Mouse (Mus musculus) macrophage (primary cell): ENCODE data around the gene Ly6g6f. TPM values are rescaled to one million over a fixed set of nuclear protein-coding genes. Genes with fewer than 3 reads are reported as not detected.
A peak's percentile ranks its signal among the peaks of the same experiment; 100 is the strongest.

Source experiments
- H3K27ac ChIP-seq: fragments of 350-480 bp; formaldehyde crosslinking; 2 replicates; pipeline ENCODE4 v1.9.0; 2021
- H3K36me3 ChIP-seq: fragments of 350-480 bp; formaldehyde crosslinking; 2 replicates; pipeline ENCODE4 v1.9.0; 2021; ENCODE audit errors: inconsistent target
- H3K4me3 ChIP-seq: fragments of 350-480 bp; formaldehyde crosslinking; 2 replicates; pipeline ENCODE4 v1.9.0; 2021; ENCODE audit errors: inconsistent target
- H3K79me2 ChIP-seq: fragments of 350-480 bp; formaldehyde crosslinking; 2 replicates; pipeline ENCODE4 v1.9.0; 2021; ENCODE audit errors: inconsistent target
- WGBS: methylation state at CpG from one replicate; pipeline ENCODE4 v1.1.7; 2026; ENCODE audit warnings: inconsistent platforms; ENCODE audit not compliant: missing documents; 5-methylcytosine and 5-hydroxymethylcytosine counted together
- polyA plus RNA-seq: library from polyadenylated mRNA; stranded (reverse); fragments of 250-400 nt; gene quantifications from 3 replicates; pipeline ENCODE4 v1.2.4, GENCODE M21; 2018; ENCODE audit warnings: inconsistent platforms

Ly6g6f gene
- polyA plus RNA-seq, 1 experiment from 2014 or later, result not detected

DNA sequence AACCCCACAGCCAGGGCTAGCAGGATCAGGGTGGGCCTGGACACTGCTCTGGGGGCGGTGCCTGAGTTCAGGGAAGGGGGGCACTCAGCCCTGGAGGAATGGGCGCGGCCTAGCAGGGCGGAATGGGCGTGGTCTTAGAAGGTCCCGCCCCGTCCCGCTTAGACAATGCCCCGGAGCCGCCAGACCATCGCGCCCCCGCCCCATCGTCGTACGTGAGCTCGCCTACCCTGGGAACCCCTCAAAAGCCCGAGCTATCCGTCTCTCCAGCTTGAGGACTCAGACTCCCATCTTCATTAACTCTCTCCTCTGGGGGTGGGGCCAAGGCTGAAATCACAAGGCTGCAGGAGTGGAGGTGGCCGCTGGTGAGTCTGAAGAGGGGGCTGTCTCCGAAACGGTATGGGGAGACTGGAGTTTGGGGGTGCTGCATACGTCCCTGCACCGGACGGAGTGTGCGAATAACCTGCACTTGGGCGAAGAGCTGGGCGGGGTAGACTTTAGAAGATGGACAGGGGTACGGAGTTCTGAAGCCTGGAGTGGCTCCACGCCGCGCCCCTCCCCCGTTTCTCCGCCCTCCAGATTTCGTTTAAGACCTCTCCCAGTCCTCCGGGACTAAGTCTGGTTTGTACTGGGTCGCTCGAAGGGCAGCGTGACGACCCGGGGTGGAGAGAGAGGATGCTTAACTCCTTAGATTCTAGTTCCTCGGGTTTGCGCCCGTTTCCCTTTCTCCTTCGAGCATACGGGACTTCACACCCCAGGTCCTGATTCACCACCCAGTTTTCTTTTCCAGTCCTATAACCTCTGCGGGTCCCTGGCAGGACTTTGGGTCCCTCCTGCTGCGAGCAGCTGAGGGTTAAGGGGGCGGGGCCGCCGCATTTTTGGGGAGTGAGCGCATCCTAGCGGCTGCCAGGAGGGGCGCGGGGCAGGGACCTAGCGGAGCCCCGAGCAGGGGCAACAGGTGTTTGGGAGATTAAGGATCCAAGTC is 26.2 kb downstream of the Ly6g6f start, which contains the start of gene Ddah2:
Ddah2 (plus strand) TSS at position 125 of the 982 bp plus-strand sequence.
- Histone ChIP-seq H3K27ac (peak within 1 kb of the TSS; percentile 35), H3K4me3 (peak within 1 kb of the TSS; percentile 37), H3K36me3 (peaks cover 37% of the 10 kb centered on the region), H3K79me2 (peaks cover 17% of the 10 kb centered on the region)
- WGBS, result 3% methylated on average over 48 of the region's 57 CpGs

- H3K27ac ChIP-seq, result no peak overlapping the region
- H3K36me3 ChIP-seq, result peaks cover 46% of the 10 kb centered on the region
- H3K79me2 ChIP-seq, result peaks cover 25% of the 10 kb centered on the region
- H3K4me3 ChIP-seq, result no peak overlapping the region
- WGBS, result 82% methylated on average over 9 of the region's 9 CpGs
Observed at GRCm38 (mm10) chr17:35058316-35058715, 27.1 kb downstream of the Ly6g6f start.

DNA sequence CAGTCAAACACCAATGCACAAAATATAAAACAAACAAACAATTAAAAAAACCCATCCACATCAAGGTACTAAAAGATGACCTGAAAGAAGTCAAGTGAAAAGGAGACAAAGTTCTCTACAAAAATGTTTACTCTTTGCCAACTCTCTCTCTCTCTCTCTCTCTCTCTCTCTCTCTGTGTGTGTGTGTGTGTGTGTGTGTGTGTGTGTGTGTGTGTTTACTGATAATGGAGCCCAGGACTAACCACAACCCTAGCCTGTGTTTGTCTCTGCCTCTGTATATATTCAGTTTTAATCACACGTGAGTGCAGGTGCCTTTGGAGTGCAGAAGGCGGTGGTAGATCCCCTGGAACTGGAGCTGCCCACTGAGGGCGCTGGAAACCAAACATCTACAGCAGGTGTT is 28.3 kb downstream of the Ly6g6f start:
- Histone ChIP-seq H3K36me3 (peaks cover 57% of the 10 kb centered on the region), H3K27ac (no peak overlapping the region), H3K79me2 (peaks cover 38% of the 10 kb centered on the region), H3K4me3 (no peak overlapping the region)
- 87% methylated on average over 3 of the region's 3 CpGs for WGBS

DNA sequence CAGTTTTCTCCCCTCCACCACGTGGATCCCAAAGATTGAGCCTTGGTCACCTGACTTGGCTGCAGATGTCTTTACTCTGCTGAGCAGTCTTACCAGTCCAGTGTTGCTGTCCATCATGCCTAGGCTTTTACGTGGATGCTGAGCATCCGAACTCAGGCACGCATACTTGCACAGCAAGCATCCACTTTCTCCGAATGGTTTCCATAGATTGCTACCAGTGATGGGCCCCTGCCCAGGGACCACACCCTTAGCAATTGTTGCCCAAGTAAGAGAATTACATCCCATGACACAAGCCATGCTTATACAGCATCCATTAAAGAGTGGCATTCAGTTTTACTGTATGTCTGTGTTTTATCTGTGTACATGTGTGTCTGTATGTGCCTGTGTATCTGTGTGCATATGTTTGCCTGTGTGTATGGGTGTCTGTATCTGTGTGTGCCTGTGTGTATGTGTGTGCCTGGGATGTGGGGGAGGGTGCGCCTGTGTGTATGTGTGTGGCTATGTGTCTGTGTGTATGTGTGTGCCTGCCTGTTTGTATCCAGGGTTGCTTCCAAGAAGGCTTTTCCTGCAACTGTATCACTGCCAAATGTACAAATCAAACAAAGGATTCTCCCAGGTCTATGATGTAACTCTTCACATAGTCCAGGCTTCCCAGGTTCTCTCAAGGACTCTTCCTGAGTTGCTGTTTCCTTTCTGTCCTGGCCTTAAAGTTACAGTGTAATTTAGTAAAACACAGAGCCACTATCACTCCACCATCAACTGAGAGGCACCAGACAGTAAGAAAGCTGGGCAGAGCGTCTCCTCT is 29.5 kb downstream of the Ly6g6f start:
- no peak overlapping the region for H3K27ac ChIP-seq
- peaks cover 57% of the 10 kb centered on the region for H3K36me3 ChIP-seq
- H3K4me3 ChIP-seq, result no peak overlapping the region
- peaks cover 50% of the 10 kb centered on the region for H3K79me2 ChIP-seq
- 89% methylated on average over 7 of the region's 7 CpGs for WGBS

GRCm38 (mm10) chr17:35052271-35052798 is 33.1 kb downstream of the Ly6g6f start:
- peak overlapping the region; percentile 94 for H3K4me3 ChIP-seq

GRCm38 (mm10) chr17:35051156-35052086 is 34.0 kb downstream of the Ly6g6f start:
- WGBS, result under 1% methylated on average over 21 of the region's 21 CpGs
- H3K79me2 ChIP-seq, result peaks cover 61% of the 10 kb centered on the region
- H3K4me3 ChIP-seq, result peak overlapping the region; percentile 94
- H3K27ac ChIP-seq, result peak overlapping the region; percentile 98
- peaks cover 42% of the 10 kb centered on the region for H3K36me3 ChIP-seq

More at GRCm38 (mm10) chr17:35052271-35052798, 33.1 kb downstream of the Ly6g6f start:
- H3K27ac ChIP-seq, result peak overlapping the region; percentile 98
- WGBS, result 79% methylated on average over 7 of the region's 12 CpGs
- H3K36me3 ChIP-seq, result peaks cover 45% of the 10 kb centered on the region
- peaks cover 61% of the 10 kb centered on the region for H3K79me2 ChIP-seq

GRCm38 (mm10) chr17:35050126-35050750 is 35.2 kb downstream of the Ly6g6f start:
- peaks cover 55% of the 10 kb centered on the region for H3K79me2 ChIP-seq
- H3K4me3 ChIP-seq, result peak overlapping the region; percentile 94
- peak overlapping the region; percentile 98 for H3K27ac ChIP-seq
- peaks cover 31% of the 10 kb centered on the region for H3K36me3 ChIP-seq
- under 1% methylated on average over 27 of the region's 27 CpGs for WGBS

- H3K27ac ChIP-seq, result peak within 1 kb of the TSS; percentile 98
- peaks cover 48% of the 10 kb centered on the region for H3K79me2 ChIP-seq
- H3K4me3 ChIP-seq, result peak within 1 kb of the TSS; percentile 94
- H3K36me3 ChIP-seq, result peaks cover 24% of the 10 kb centered on the region; the same call in 1 of the 2 replicates
- WGBS, result 0% methylated on average over 10 of the region's 11 CpGs
Observed at GRCm38 (mm10) chr17:35049561-35050016, 35.8 kb downstream of the Ly6g6f start, which contains the start of gene Clic1. Gene Clic1 (plus strand): TSS chr17:35049966.

DNA sequence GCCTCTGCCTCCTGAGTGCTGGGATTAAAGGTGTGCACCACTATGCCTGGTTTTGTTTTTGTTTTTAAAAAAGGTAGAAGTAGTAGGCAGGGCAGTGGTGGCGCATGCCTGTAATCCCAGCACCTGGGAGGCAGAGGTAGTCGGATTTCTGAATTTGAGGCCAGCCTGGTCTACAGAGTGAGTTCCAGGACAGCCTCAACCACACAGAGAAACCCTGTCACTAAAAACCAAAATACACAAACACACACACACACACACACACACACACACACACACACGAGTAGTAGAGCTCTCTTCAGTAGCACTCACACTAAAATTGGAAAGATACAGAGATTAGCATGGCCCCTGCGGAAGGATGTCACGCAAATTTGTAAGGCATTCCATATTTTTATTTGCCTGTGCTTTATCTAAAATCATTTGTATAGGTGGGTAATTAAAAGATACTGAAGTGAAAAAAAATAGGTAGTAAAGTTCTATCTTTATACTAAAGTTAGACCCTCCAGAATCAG is 36.4 kb downstream of the Ly6g6f start:
- peak overlapping the region; percentile 94; the same call in 1 of the 2 replicates for H3K4me3 ChIP-seq
- 18% methylated on average over 5 of the region's 5 CpGs for WGBS
- peaks cover 18% of the 10 kb centered on the region; the same call in 1 of the 2 replicates for H3K36me3 ChIP-seq
- peak overlapping the region; percentile 98 for H3K27ac ChIP-seq
- peaks cover 42% of the 10 kb centered on the region for H3K79me2 ChIP-seq

GRCm38 (mm10) chr17:35048149-35048931 is 37.1 kb downstream of the Ly6g6f start:
- no peak overlapping the region; the same call in 1 of the 2 replicates for H3K4me3 ChIP-seq
- peak overlapping the region; percentile 98 for H3K27ac ChIP-seq
- H3K79me2 ChIP-seq, result peaks cover 36% of the 10 kb centered on the region
- WGBS, result 0% methylated on average over 11 of the region's 11 CpGs
- H3K36me3 ChIP-seq, result peaks cover 12% of the 10 kb centered on the region; the same call in 1 of the 2 replicates

- 0% methylated on average over 1 of the region's 1 CpGs for WGBS
- peaks cover 29% of the 10 kb centered on the region for H3K79me2 ChIP-seq
- peak overlapping the region; percentile 98 for H3K27ac ChIP-seq
- H3K36me3 ChIP-seq, result peaks cover 5% of the 10 kb centered on the region; the same call in 1 of the 2 replicates
- H3K4me3 ChIP-seq, result no peak overlapping the region
Observed at GRCm38 (mm10) chr17:35047688-35048087, 37.7 kb downstream of the Ly6g6f start.
